Mouse (Mus musculus) left cerebral cortex, adult 6 months (tissue): ENCODE results near the gene C130074G19Rik. TPM values are rescaled to one million over a fixed set of nuclear protein-coding genes. Genes with fewer than 3 reads are reported as not detected.

Experiments used
- long read RNA-seq, 2 experiments: library from polyadenylated mRNA; unstranded; transcript quantifications; one replicate each; pipeline ENCODE4 v2.0.0; 2019 to 2020
- polyA plus RNA-seq: library from polyadenylated mRNA; unstranded; fragments of <200 nt; fragmentation: Nextera tagmentation; gene quantifications from 2 replicates; pipeline ENCODE4 v1.2.3, GENCODE M21; 2021

Gene C130074G19Rik
- 3.3 and 4.9 TPM in 2 replicates for polyA plus RNA-seq
- long read RNA-seq, experiment 1, partial matches to known transcripts: 0 of 4 reads
- long read RNA-seq, experiment 1, other reads (novel, unspliced or antisense): 2 of 4 reads
- long read RNA-seq, experiment 2, partial matches to known transcripts: 0 of 8 reads
- long read RNA-seq, experiment 2, other reads (novel, unspliced or antisense): 5 of 8 reads

GRCm38 (mm10) chr1:184882281-184883268 is at the start of gene C130074G19Rik:
TSS of gene C130074G19Rik (minus strand) at chr1:184883218.

GRCm38 (mm10) chr1:184846092-184846750 is 36.8 kb downstream of the C130074G19Rik start, which contains the start of gene Marc2:
TSS of gene Marc2 (minus strand) at chr1:184846451.

Other genes with a start within 250 kb of the C130074G19Rik start
- gene Hlx, start 150.6 kb downstream of the C130074G19Rik start, polyA plus RNA-seq: 0.44 and 1.5 TPM in 2 replicates
- 0.26 and 0.54 TPM in 2 replicates for gene Marc1, start 71.9 kb downstream of the C130074G19Rik start, polyA plus RNA-seq
- 119 and 174 TPM in 2 replicates for gene Marc2, start 36.8 kb downstream of the C130074G19Rik start, polyA plus RNA-seq
- gene Mark1, start 116.4 kb upstream of the C130074G19Rik start, polyA plus RNA-seq: 10.9 and 12.9 TPM in 2 replicates